Mouse (Mus musculus) adrenal gland, adult 2 months (tissue): ENCODE data around the gene Capn11. TPM values are rescaled to one million over a fixed set of nuclear protein-coding genes. Genes with fewer than 3 reads are reported as not detected.

Experiments
- DNase-seq: peaks from one replicate; pipeline ENCODE4 v3.0.0; 2021
- polyA plus RNA-seq: library from polyadenylated mRNA; depleted of rRNA; stranded (reverse); fragments of >200 nt; gene quantifications from 2 replicates; pipeline ENCODE4 v1.2.3, GENCODE M21; 2012
- total RNA-seq, 2 experiments: library from RNA; stranded (reverse); gene quantifications; 2 replicates each; pipeline ENCODE4 v1.2.3; 2021

Gene Capn11
- total and polyA plus RNA-seq, 3 experiments: 0.59 to 0.95 TPM; not detected in 1

GRCm38 (mm10) chr17:45598891-45599290 is 60.2 kb downstream of the Capn11 start:
- DNase-seq: no peak

- DNase-seq: no peak
Measured at GRCm38 (mm10) chr17:45598376-45598775, 60.7 kb downstream of the Capn11 start.

GRCm38 (mm10) chr17:45597787-45598186 is 61.3 kb downstream of the Capn11 start:
- peak; percentile 46 for DNase-seq

- DNase-seq: peak; percentile 92
Measured at GRCm38 (mm10) chr17:45596631-45597396, 62.3 kb downstream of the Capn11 start.

GRCm38 (mm10) chr17:45595736-45596390 is 63.3 kb downstream of the Capn11 start:
- no peak for DNase-seq

- DNase-seq: peak; percentile 91
Measured at GRCm38 (mm10) chr17:45594881-45595735, 64.0 kb downstream of the Capn11 start.

GRCm38 (mm10) chr17:45594195-45594594 is 64.9 kb downstream of the Capn11 start:
- no peak for DNase-seq

- DNase-seq: peak; percentile 43
Measured at GRCm38 (mm10) chr17:45593479-45593878, 65.6 kb downstream of the Capn11 start.

- peak; percentile 76 for DNase-seq
Measured at GRCm38 (mm10) chr17:45592606-45593431, 66.3 kb downstream of the Capn11 start.

- DNase-seq: peak; percentile 65
Measured at GRCm38 (mm10) chr17:45591701-45592605, 67.2 kb downstream of the Capn11 start.

GRCm38 (mm10) chr17:45590410-45590809 is 68.7 kb downstream of the Capn11 start:
- peak; percentile 15 for DNase-seq

- DNase-seq: peak; percentile 91
Measured at GRCm38 (mm10) chr17:45589844-45590243, 69.3 kb downstream of the Capn11 start.

GRCm38 (mm10) chr17:45589236-45589635 is 69.9 kb downstream of the Capn11 start:
- peak; percentile 35 for DNase-seq

- DNase-seq: peak; percentile 5
Measured at GRCm38 (mm10) chr17:45588370-45588769, 70.8 kb downstream of the Capn11 start.

- DNase-seq: peak; percentile 17
Measured at GRCm38 (mm10) chr17:45586449-45586837, 72.7 kb downstream of the Capn11 start.

- peak; percentile 16 for DNase-seq
Measured at GRCm38 (mm10) chr17:45585725-45586448, 73.2 kb downstream of the Capn11 start.

- peak; percentile 86 for DNase-seq
Measured at GRCm38 (mm10) chr17:45584939-45585678, 74.0 kb downstream of the Capn11 start.

- peak; percentile 90 for DNase-seq
Measured at GRCm38 (mm10) chr17:45584096-45584896, 74.8 kb downstream of the Capn11 start.
